Mouse (Mus musculus): ENCODE data around the gene Rbfox3. TPM values are rescaled to one million over a fixed set of nuclear protein-coding genes. Genes with fewer than 3 reads are reported as not detected.
A peak's percentile ranks its signal among the peaks of the same experiment; 100 is the strongest.

Gene Rbfox3
- polyA plus RNA-seq, 1 experiment from 2014 or later: 69.3 TPM

DNA sequence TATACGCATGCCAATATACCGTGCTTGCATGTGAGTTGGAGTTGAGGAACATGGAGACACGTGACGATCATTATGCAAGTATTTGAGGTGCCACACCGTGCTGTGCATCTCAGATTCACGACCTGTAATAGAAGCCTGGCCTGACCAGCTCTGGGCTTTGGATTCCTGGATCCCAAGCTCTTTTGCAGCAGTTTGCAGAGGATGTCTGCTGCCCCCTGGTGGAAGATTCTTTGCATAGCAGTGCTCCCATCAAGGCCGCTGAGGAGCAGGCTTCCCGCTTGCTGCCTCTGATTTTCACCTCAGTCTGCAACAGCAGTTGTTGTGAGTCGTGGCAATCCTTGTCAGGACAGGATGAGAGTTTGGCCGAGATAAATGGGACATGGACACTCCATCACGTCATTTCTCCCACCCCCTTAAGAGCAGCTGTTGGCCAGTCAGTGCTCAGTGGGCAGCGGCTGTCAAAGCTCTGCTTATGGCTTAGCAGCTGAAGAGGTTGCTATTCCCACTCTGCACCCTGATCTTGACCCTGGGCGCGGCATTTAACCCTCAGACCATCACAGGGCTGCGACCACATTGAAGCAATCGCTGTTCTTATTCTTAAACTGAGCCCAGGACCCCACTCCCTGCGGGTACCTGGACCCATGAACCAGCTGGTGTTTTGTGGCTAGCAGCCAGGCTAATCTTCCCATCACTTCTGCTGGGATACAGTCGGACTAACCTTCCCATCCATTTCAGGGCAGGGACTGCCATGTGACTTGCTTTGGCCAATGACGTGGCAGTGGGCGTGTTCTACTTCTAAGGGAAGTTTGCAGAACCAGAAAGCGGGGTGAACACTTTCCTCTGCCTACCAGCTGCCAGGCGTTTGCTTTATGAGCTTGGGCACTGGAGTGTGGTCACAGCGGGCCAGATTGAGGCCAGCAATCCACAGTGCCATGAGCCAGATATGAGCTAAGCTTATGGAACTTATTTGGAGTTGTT lies 172.3 kb downstream of the Rbfox3 start:
- peak overlapping the region; percentile 33; the same call in 1 of the 2 replicates for H3K27ac ChIP-seq

DNA sequence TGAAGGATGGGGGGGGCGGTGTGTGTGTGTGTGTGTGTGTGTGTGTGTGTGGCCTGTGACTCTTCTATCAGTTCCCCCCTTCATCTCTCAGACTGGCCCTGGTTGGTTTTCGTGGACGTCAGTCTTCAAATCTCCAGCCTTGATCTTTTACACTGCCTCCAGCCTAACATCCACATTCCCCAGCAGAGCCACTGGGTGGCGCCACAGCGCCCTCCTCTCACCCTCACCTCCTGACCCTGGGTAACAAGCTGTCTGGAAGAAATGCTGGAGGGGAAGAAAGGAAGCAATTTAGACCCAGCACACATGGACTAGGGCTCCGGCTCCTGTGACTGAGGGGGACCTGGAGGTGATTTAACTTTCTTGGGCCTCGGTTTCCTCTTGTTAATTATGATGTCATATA lies 173.1 kb downstream of the Rbfox3 start:
- no peak for DNase-seq (ENCODE audit: low spot score)
- WGBS: 41% methylated on average over 7 of the region's 7 CpGs
- ATAC-seq (ENCODE audit: low FRiP score): no peak
- H3K9me3 ChIP-seq (ENCODE audit: control insufficient read depth, low read length): no peaks in the 10 kb centered on the region
- H3K27ac ChIP-seq: no peak overlapping the region
- H3K27me3 ChIP-seq (ENCODE audit: control insufficient read depth, insufficient read depth, low read length): no peaks in the 10 kb centered on the region
- H3K9ac ChIP-seq: no peak overlapping the region
- H3K4me3 ChIP-seq (replicated peaks; ENCODE audit: low read length): no peak overlapping the region
- peaks cover 18% of the 10 kb centered on the region for H3K4me1 ChIP-seq (replicated peaks; ENCODE audit: control insufficient read depth, insufficient read depth, low read length)
- H3K36me3 ChIP-seq (replicated peaks; ENCODE audit: control insufficient read depth, insufficient read depth): no peaks in the 10 kb centered on the region
- H3K4me2 ChIP-seq (replicated peaks): no peak overlapping the region

More for the DNA sequence above, 172.3 kb downstream of the Rbfox3 start:
- Histone ChIP-seq H3K4me2 (replicated peaks) (peak overlapping the region; percentile 36), H3K36me3 (replicated peaks; ENCODE audit: control insufficient read depth, insufficient read depth) (no peaks in the 10 kb centered on the region), H3K9ac (no peak overlapping the region), H3K4me3 (replicated peaks; ENCODE audit: low read length) (no peak overlapping the region), H3K27me3 (ENCODE audit: control insufficient read depth, insufficient read depth, low read length) (no peaks in the 10 kb centered on the region), H3K4me1 (replicated peaks; ENCODE audit: control insufficient read depth, insufficient read depth, low read length) (peaks cover 20% of the 10 kb centered on the region), H3K9me3 (ENCODE audit: control insufficient read depth, low read length) (no peaks in the 10 kb centered on the region)
- ATAC-seq (ENCODE audit: low FRiP score): peak; percentile 52
- WGBS: 9% methylated on average over 23 of the region's 23 CpGs
- peak; percentile 96 for DNase-seq (ENCODE audit: low spot score)

- no peak for ATAC-seq (ENCODE audit: low FRiP score)
- Histone ChIP-seq H3K36me3 (replicated peaks; ENCODE audit: control insufficient read depth, insufficient read depth) (no peaks in the 10 kb centered on the region), H3K4me3 (replicated peaks; ENCODE audit: low read length) (no peak overlapping the region), H3K27ac (no peak overlapping the region), H3K4me2 (replicated peaks) (no peak overlapping the region), H3K4me1 (replicated peaks; ENCODE audit: control insufficient read depth, insufficient read depth, low read length) (peaks cover 18% of the 10 kb centered on the region), H3K9ac (no peak overlapping the region), H3K27me3 (ENCODE audit: control insufficient read depth, insufficient read depth, low read length) (no peaks in the 10 kb centered on the region), H3K9me3 (ENCODE audit: control insufficient read depth, low read length) (no peaks in the 10 kb centered on the region)
- 55% methylated on average over 3 of the region's 3 CpGs for WGBS
- DNase-seq (ENCODE audit: low spot score): no peak
Measured at GRCm38 (mm10) chr11:118737821-118738220, 173.6 kb downstream of the Rbfox3 start.

GRCm38 (mm10) chr11:118736993-118737392 lies 174.4 kb downstream of the Rbfox3 start:
- peaks cover 18% of the 10 kb centered on the region for H3K4me1 ChIP-seq (replicated peaks; ENCODE audit: control insufficient read depth, insufficient read depth, low read length)
- no peak overlapping the region for H3K4me3 ChIP-seq (replicated peaks; ENCODE audit: low read length)
- no peak overlapping the region for H3K4me2 ChIP-seq (replicated peaks)
- H3K9ac ChIP-seq: no peak overlapping the region
- no peaks in the 10 kb centered on the region for H3K27me3 ChIP-seq (ENCODE audit: control insufficient read depth, insufficient read depth, low read length)
- no peak for ATAC-seq (ENCODE audit: low FRiP score)
- H3K27ac ChIP-seq: no peak overlapping the region
- DNase-seq (ENCODE audit: low spot score): no peak
- no peaks in the 10 kb centered on the region for H3K9me3 ChIP-seq (ENCODE audit: control insufficient read depth, low read length)
- WGBS: 90% methylated on average over 4 of the region's 4 CpGs
- H3K36me3 ChIP-seq (replicated peaks; ENCODE audit: control insufficient read depth, insufficient read depth): no peaks in the 10 kb centered on the region

DNA sequence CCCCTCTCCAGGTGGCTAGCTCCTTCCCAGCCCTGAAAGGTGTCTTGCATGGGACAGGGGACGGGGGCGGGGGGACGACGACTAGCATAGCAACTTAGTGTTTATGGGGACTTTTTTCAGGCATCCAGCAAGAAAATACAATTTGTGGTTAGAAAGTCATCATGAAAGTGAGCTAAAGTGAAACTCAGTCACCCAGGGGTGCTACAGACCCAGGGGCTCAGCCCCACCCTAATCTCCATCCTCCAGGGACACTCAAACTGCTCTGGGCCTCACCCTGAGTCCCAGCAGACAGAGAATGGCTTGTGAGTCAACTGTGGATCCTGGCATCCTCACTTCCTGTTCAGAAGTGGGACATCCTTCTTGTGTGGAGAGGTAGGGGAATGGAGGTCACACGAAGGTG lies 179.7 kb downstream of the Rbfox3 start:
- no peak overlapping the region for H3K4me3 ChIP-seq (replicated peaks; ENCODE audit: low read length)
- no peaks in the 10 kb centered on the region for H3K9me3 ChIP-seq (ENCODE audit: control insufficient read depth, low read length)
- H3K27ac ChIP-seq: no peak overlapping the region
- no peaks in the 10 kb centered on the region for H3K27me3 ChIP-seq (ENCODE audit: control insufficient read depth, insufficient read depth, low read length)
- H3K4me2 ChIP-seq (replicated peaks): no peak overlapping the region
- H3K4me1 ChIP-seq (replicated peaks; ENCODE audit: control insufficient read depth, insufficient read depth, low read length): peaks cover 28% of the 10 kb centered on the region
- H3K36me3 ChIP-seq (replicated peaks; ENCODE audit: control insufficient read depth, insufficient read depth): no peaks in the 10 kb centered on the region
- no peak overlapping the region for H3K9ac ChIP-seq
- 88% methylated on average over 5 of the region's 5 CpGs for WGBS
- DNase-seq (ENCODE audit: low spot score) (no peak), ATAC-seq (ENCODE audit: low FRiP score) (no peak)

DNA sequence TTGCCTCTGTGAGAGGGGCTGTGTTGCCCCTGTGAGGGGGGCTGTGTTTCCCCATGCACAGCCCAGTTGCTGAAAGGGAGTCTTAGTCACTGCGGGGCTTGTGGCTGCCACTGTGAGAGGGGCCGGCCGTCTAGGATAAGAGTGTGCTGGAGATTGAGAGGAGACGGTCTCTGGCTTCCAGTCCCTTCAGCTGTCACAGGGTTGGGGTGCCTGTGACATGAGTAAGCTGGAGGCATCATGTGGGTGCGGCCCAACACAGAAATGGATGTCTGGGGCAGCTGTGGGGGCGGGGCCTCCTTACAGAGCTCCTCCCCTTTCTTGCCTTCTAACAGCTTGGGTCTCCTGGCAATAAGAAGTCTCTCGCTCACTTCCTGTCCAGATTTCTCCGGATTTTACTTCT lies 182.0 kb downstream of the Rbfox3 start:
- Histone ChIP-seq H3K27ac (no peak overlapping the region), H3K4me3 (replicated peaks; ENCODE audit: low read length) (no peak overlapping the region), H3K27me3 (ENCODE audit: control insufficient read depth, insufficient read depth, low read length) (no peaks in the 10 kb centered on the region), H3K36me3 (replicated peaks; ENCODE audit: control insufficient read depth, insufficient read depth) (no peaks in the 10 kb centered on the region), H3K4me1 (replicated peaks; ENCODE audit: control insufficient read depth, insufficient read depth, low read length) (peaks cover 20% of the 10 kb centered on the region), H3K9me3 (ENCODE audit: control insufficient read depth, low read length) (no peaks in the 10 kb centered on the region), H3K4me2 (replicated peaks) (no peak overlapping the region), H3K9ac (no peak overlapping the region)
- DNase-seq (ENCODE audit: low spot score) (no peak), ATAC-seq (ENCODE audit: low FRiP score) (no peak)
- WGBS: 39% methylated on average over 8 of the region's 8 CpGs

GRCm38 (mm10) chr11:118728797-118729196 lies 182.6 kb downstream of the Rbfox3 start:
- WGBS: 55% methylated on average over 12 of the region's 12 CpGs
- H3K4me1 ChIP-seq (replicated peaks; ENCODE audit: control insufficient read depth, insufficient read depth, low read length): peaks cover 22% of the 10 kb centered on the region
- H3K4me2 ChIP-seq (replicated peaks): no peak overlapping the region
- H3K36me3 ChIP-seq (replicated peaks; ENCODE audit: control insufficient read depth, insufficient read depth): no peaks in the 10 kb centered on the region
- no peak overlapping the region for H3K9ac ChIP-seq
- H3K27ac ChIP-seq: no peak overlapping the region; the same call in 1 of the 2 replicates
- H3K9me3 ChIP-seq (ENCODE audit: control insufficient read depth, low read length): no peaks in the 10 kb centered on the region
- DNase-seq (ENCODE audit: low spot score) (no peak), ATAC-seq (ENCODE audit: low FRiP score) (no peak)
- H3K4me3 ChIP-seq (replicated peaks; ENCODE audit: low read length): no peak overlapping the region
- no peaks in the 10 kb centered on the region for H3K27me3 ChIP-seq (ENCODE audit: control insufficient read depth, insufficient read depth, low read length)

- H3K36me3 ChIP-seq (replicated peaks; ENCODE audit: control insufficient read depth, insufficient read depth): no peaks in the 10 kb centered on the region
- no peak overlapping the region for H3K4me3 ChIP-seq (replicated peaks; ENCODE audit: low read length)
- H3K27me3 ChIP-seq (ENCODE audit: control insufficient read depth, insufficient read depth, low read length): no peaks in the 10 kb centered on the region
- H3K27ac ChIP-seq: no peak overlapping the region
- DNase-seq (ENCODE audit: low spot score): no peak
- 0 out of 2 replicates have a peak overlapping the region, but pooled peaks have one; percentile 37 for H3K9ac ChIP-seq
- H3K4me1 ChIP-seq (replicated peaks; ENCODE audit: control insufficient read depth, insufficient read depth, low read length): peaks cover 27% of the 10 kb centered on the region
- no peak for ATAC-seq (ENCODE audit: low FRiP score)
- WGBS: 20% methylated on average over 8 of the region's 8 CpGs
- H3K9me3 ChIP-seq (ENCODE audit: control insufficient read depth, low read length): no peaks in the 10 kb centered on the region
- no peak overlapping the region for H3K4me2 ChIP-seq (replicated peaks)
Measured at GRCm38 (mm10) chr11:118728083-118728551, 183.3 kb downstream of the Rbfox3 start.

- Histone ChIP-seq H3K27me3 (ENCODE audit: control insufficient read depth, insufficient read depth, low read length) (no peaks in the 10 kb centered on the region), H3K4me2 (replicated peaks) (no peak overlapping the region), H3K4me3 (replicated peaks; ENCODE audit: low read length) (no peak overlapping the region), H3K4me1 (replicated peaks; ENCODE audit: control insufficient read depth, insufficient read depth, low read length) (peaks cover 39% of the 10 kb centered on the region), H3K9ac (no peak overlapping the region), H3K36me3 (replicated peaks; ENCODE audit: control insufficient read depth, insufficient read depth) (no peaks in the 10 kb centered on the region), H3K27ac (no peak overlapping the region), H3K9me3 (ENCODE audit: control insufficient read depth, low read length) (no peaks in the 10 kb centered on the region)
- no peak for DNase-seq (ENCODE audit: low spot score)
- no peak for ATAC-seq (ENCODE audit: low FRiP score)
- 85% methylated on average over 8 of the region's 8 CpGs for WGBS
Measured at GRCm38 (mm10) chr11:118726430-118726829, 185.0 kb downstream of the Rbfox3 start.

Measured in hindbrain, embryonic 14.5 days (tissue).